Mouse (Mus musculus) limb, embryonic 12.5 days (tissue): ENCODE results near the gene Crk. TPM values are rescaled to one million over a fixed set of nuclear protein-coding genes. Genes with fewer than 3 reads are reported as not detected.

Source experiments
- ATAC-seq: fragments of 200-750 bp; cut with Nextera tagmentation; 2 replicates; pipeline ENCODE4 v1.8.0; 2017; ENCODE audit warnings: low read depth, moderate TSS enrichment; ENCODE audit not compliant: insufficient number of reproducible peaks, insufficient read depth, low FRiP score, low TSS enrichment
- H3K27ac ChIP-seq: fragments of 300-500 bp; sonication (generic); 2 replicates; pipeline ENCODE4 v1.5.1; 2016; ENCODE audit warnings: mild to moderate bottlenecking, moderate library complexity
- H3K27me3 ChIP-seq: fragments of 300-500 bp; sonication (generic); 2 replicates; pipeline ENCODE4 v1.6.1; 2016; ENCODE audit warnings: mild to moderate bottlenecking, moderate library complexity
- H3K36me3 ChIP-seq: fragments of 300-500 bp; sonication (generic); 2 replicates; pipeline ENCODE4 v1.6.1; 2016; ENCODE audit warnings: mild to moderate bottlenecking, moderate library complexity
- H3K4me1 ChIP-seq: fragments of 300-500 bp; sonication (generic); replicated peaks from 2 replicates; pipeline ENCODE4 v1.6.1; 2016
- H3K4me2 ChIP-seq: fragments of 300-500 bp; sonication (generic); 2 replicates; pipeline ENCODE4 v1.6.1; 2016; ENCODE audit warnings: mild to moderate bottlenecking, moderate library complexity
- H3K4me3 ChIP-seq: fragments of 300-500 bp; sonication (generic); replicated peaks from 2 replicates; pipeline ENCODE4 v1.5.1; 2016; ENCODE audit warnings: mild to moderate bottlenecking
- H3K9ac ChIP-seq: fragments of 300-500 bp; sonication (generic); replicated peaks from 2 replicates; pipeline ENCODE4 v1.6.1; 2016; ENCODE audit warnings: mild to moderate bottlenecking, moderate library complexity
- H3K9me3 ChIP-seq: fragments of 300-500 bp; sonication (generic); 2 replicates; pipeline ENCODE4 v1.6.1; 2016; ENCODE audit warnings: mild to moderate bottlenecking, moderate library complexity
- WGBS: fragments of 180-500 bp; shearing (Covaris S2); methylation state at CpG from one replicate; pipeline ENCODE4 v1.1.7; 2016; 5-methylcytosine and 5-hydroxymethylcytosine counted together
- polyA plus RNA-seq: library from polyadenylated mRNA; unstranded; fragments of >200 nt; fragmentation: Nextera tagmentation; extraction: Ambion mirVana; gene quantifications from 2 replicates; pipeline ENCODE4 v1.2.1, GENCODE M21; 2016

Gene Crk
- 134 and 135 TPM in 2 replicates for polyA plus RNA-seq

GRCm38 (mm10) chr11:75678747-75679438, at the start of gene Crk:
TSS of gene Crk (plus strand) at chr11:75679259.
- Histone ChIP-seq H3K27ac (peak within 1 kb of the TSS; percentile 94), H3K27me3 (no peaks in the 10 kb centered on the region), H3K4me3 (peak within 1 kb of the TSS; percentile 96), H3K36me3 (peaks cover 16% of the 10 kb centered on the region), H3K9ac (peak within 1 kb of the TSS; percentile 92), H3K4me2 (peak within 1 kb of the TSS; percentile 67), H3K4me1 (peaks cover 15% of the 10 kb centered on the region), H3K9me3 (no peaks in the 10 kb centered on the region)
- WGBS, result under 1% methylated on average over 54 of the region's 55 CpGs
- ATAC-seq, result peak; percentile 96

GRCm38 (mm10) chr11:75630098-75630497, 49.0 kb upstream of the Crk start:
- no peaks in the 10 kb centered on the region for H3K9me3 ChIP-seq
- H3K36me3 ChIP-seq, result peaks cover 32% of the 10 kb centered on the region
- peak overlapping the region; percentile 70 for H3K4me3 ChIP-seq
- H3K4me2 ChIP-seq, result peak overlapping the region; percentile 81
- peak overlapping the region; percentile 78 for H3K27ac ChIP-seq
- peak overlapping the region; percentile 64; the same call in 1 of the 2 replicates for H3K9ac ChIP-seq
- no peaks in the 10 kb centered on the region for H3K27me3 ChIP-seq
- WGBS, result 22% methylated on average over 5 of the region's 5 CpGs
- no peak for ATAC-seq
- H3K4me1 ChIP-seq, result peaks cover 20% of the 10 kb centered on the region; the same call in 1 of the 2 replicates

- Histone ChIP-seq H3K4me2 (peak within 1 kb of the TSS; percentile 81), H3K9me3 (no peaks in the 10 kb centered on the region), H3K4me1 (peaks cover 20% of the 10 kb centered on the region), H3K4me3 (peak within 1 kb of the TSS; percentile 70), H3K27me3 (no peaks in the 10 kb centered on the region), H3K27ac (peak within 1 kb of the TSS; percentile 78), H3K36me3 (peaks cover 29% of the 10 kb centered on the region), H3K9ac (peak within 1 kb of the TSS; percentile 64)
- peak; percentile 99 for ATAC-seq
- under 1% methylated on average over 53 of the region's 53 CpGs for WGBS
These were observed 48.3 kb upstream of the Crk start, which contains the start of gene Inpp5k for GRCm38 (mm10) chr11:75630645-75631229. TSS of gene Inpp5k (plus strand) at chr11:75630988.

- Histone ChIP-seq H3K4me3 (peak overlapping the region; percentile 70), H3K9ac (peak overlapping the region; percentile 57), H3K9me3 (no peaks in the 10 kb centered on the region), H3K27ac (no peak overlapping the region), H3K36me3 (peaks cover 19% of the 10 kb centered on the region), H3K4me2 (peak overlapping the region; percentile 81), H3K27me3 (no peaks in the 10 kb centered on the region), H3K4me1 (peaks cover 20% of the 10 kb centered on the region)
- 14% methylated on average over 13 of the region's 13 CpGs for WGBS
- no peak for ATAC-seq
These were observed 47.4 kb upstream of the Crk start for GRCm38 (mm10) chr11:75631561-75632225.

GRCm38 (mm10) chr11:75632921-75633320, 46.1 kb upstream of the Crk start:
- Histone ChIP-seq H3K9ac (no peak overlapping the region), H3K9me3 (no peaks in the 10 kb centered on the region), H3K36me3 (peaks cover 17% of the 10 kb centered on the region), H3K4me3 (no peak overlapping the region), H3K27ac (no peak overlapping the region), H3K4me1 (peaks cover 20% of the 10 kb centered on the region), H3K4me2 (no peak overlapping the region), H3K27me3 (no peaks in the 10 kb centered on the region)
- no peak for ATAC-seq
- WGBS, result 90% methylated on average over 5 of the region's 5 CpGs

GRCm38 (mm10) chr11:75634801-75635200, 44.3 kb upstream of the Crk start:
- H3K4me3 ChIP-seq, result no peak overlapping the region
- H3K27me3 ChIP-seq, result no peaks in the 10 kb centered on the region
- H3K36me3 ChIP-seq, result peaks cover 20% of the 10 kb centered on the region
- WGBS, result 77% methylated on average over 3 of the region's 3 CpGs
- no peak overlapping the region for H3K4me2 ChIP-seq
- no peaks in the 10 kb centered on the region for H3K9me3 ChIP-seq
- H3K27ac ChIP-seq, result no peak overlapping the region
- peaks cover 16% of the 10 kb centered on the region for H3K4me1 ChIP-seq
- H3K9ac ChIP-seq, result no peak overlapping the region
- no peak for ATAC-seq

GRCm38 (mm10) chr11:75635315-75635714, 43.7 kb upstream of the Crk start:
- H3K4me3 ChIP-seq, result no peak overlapping the region
- H3K9me3 ChIP-seq, result no peaks in the 10 kb centered on the region
- no peaks in the 10 kb centered on the region for H3K27me3 ChIP-seq
- no peak overlapping the region for H3K9ac ChIP-seq
- WGBS, result 60% methylated on average over 11 of the region's 11 CpGs
- H3K4me2 ChIP-seq, result no peak overlapping the region
- no peak for ATAC-seq
- 0 out of 2 replicates have a peak overlapping the region, but pooled peaks have one; percentile 12 for H3K27ac ChIP-seq
- peaks cover 12% of the 10 kb centered on the region for H3K4me1 ChIP-seq
- H3K36me3 ChIP-seq, result peaks cover 22% of the 10 kb centered on the region

GRCm38 (mm10) chr11:75643323-75643722, 35.7 kb upstream of the Crk start:
- H3K4me3 ChIP-seq, result no peak overlapping the region
- H3K9me3 ChIP-seq, result no peaks in the 10 kb centered on the region
- H3K4me2 ChIP-seq, result no peak overlapping the region
- 74% methylated on average over 5 of the region's 5 CpGs for WGBS
- H3K27ac ChIP-seq, result no peak overlapping the region
- H3K4me1 ChIP-seq, result no peaks in the 10 kb centered on the region
- peaks cover 15% of the 10 kb centered on the region; the same call in 1 of the 2 replicates for H3K36me3 ChIP-seq
- no peaks in the 10 kb centered on the region for H3K27me3 ChIP-seq
- H3K9ac ChIP-seq, result no peak overlapping the region
- no peak for ATAC-seq

- no peak overlapping the region for H3K9ac ChIP-seq
These were observed 34.4 kb upstream of the Crk start for GRCm38 (mm10) chr11:75644684-75645083.

GRCm38 (mm10) chr11:75647681-75648211, 31.3 kb upstream of the Crk start:
- no peak overlapping the region for H3K4me2 ChIP-seq
- 75% methylated on average over 6 of the region's 6 CpGs for WGBS
- no peak for ATAC-seq
- H3K4me1 ChIP-seq, result peaks cover 18% of the 10 kb centered on the region
- H3K36me3 ChIP-seq, result peaks cover 6% of the 10 kb centered on the region; the same call in 1 of the 2 replicates
- H3K27ac ChIP-seq, result no peak overlapping the region
- H3K9ac ChIP-seq, result no peak overlapping the region
- H3K4me3 ChIP-seq, result no peak overlapping the region
- H3K9me3 ChIP-seq, result no peaks in the 10 kb centered on the region
- peaks cover 11% of the 10 kb centered on the region for H3K27me3 ChIP-seq

More at GRCm38 (mm10) chr11:75644684-75645083, 34.4 kb upstream of the Crk start:
- Histone ChIP-seq H3K27ac (no peak overlapping the region), H3K36me3 (peaks cover 10% of the 10 kb centered on the region; the same call in 1 of the 2 replicates), H3K9me3 (no peaks in the 10 kb centered on the region), H3K4me3 (no peak overlapping the region), H3K4me2 (no peak overlapping the region), H3K27me3 (no peaks in the 10 kb centered on the region), H3K4me1 (no peaks in the 10 kb centered on the region)
- ATAC-seq, result no peak
- WGBS, result 82% methylated on average over 9 of the region's 9 CpGs

GRCm38 (mm10) chr11:75649155-75649561, 29.9 kb upstream of the Crk start:
- no peak overlapping the region for H3K4me2 ChIP-seq
- H3K9me3 ChIP-seq, result no peaks in the 10 kb centered on the region
- peaks cover 30% of the 10 kb centered on the region for H3K4me1 ChIP-seq
- H3K9ac ChIP-seq, result no peak overlapping the region
- H3K27me3 ChIP-seq, result peaks cover 25% of the 10 kb centered on the region
- H3K36me3 ChIP-seq, result peaks cover 6% of the 10 kb centered on the region; the same call in 1 of the 2 replicates
- H3K27ac ChIP-seq, result peak overlapping the region; percentile 20; the same call in 1 of the 2 replicates
- ATAC-seq, result no peak
- H3K4me3 ChIP-seq, result no peak overlapping the region
- 75% methylated on average over 4 of the region's 4 CpGs for WGBS
